13 mouse cellular contexts compared by ENCODE assay signal in the genomic region with DNA sequence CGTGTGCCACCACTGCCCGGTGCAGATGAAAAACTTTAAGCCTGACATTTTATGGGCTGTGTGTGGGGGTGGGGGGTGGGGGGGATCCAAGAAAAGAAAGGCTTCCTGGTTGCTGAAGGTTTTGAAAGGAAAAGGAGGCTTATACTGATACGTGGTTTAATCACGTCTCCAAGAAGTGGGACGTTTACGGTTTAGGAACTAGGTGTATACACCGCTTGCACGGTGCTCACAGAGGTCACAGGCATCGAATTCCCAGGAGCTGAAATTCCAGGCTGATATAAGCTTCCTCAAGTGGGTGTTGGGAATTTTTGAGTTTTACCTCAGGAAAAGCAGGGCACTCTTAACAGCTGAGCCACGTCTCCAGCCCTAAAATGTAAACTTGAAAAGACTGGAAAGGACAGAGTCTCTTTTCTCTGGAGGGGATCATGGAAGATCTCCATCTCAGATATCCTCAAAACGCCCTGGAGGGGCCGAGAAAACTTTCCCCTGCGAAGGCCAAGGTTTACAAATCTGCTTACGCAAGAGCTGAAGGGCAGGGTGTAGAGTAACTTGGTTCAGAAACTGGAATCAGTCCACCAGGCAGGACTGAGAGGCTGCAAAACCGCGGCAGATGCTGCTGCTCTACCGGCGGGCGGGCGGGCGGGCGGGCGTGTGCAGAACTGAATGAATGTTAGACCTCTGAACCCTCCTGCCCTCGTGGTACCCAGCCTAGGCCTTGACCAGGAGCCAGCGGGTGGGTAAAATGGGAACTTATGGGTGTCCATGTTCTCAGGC. TPM values are rescaled to one million over a fixed set of nuclear protein-coding genes. Genes with fewer than 3 reads are reported as not detected.
DNase-seq lines count a peak whose midpoint lies in the region; ATAC-seq lines count a peak whose summit lies in the region.
"Had no signal": no experiment of that assay in that cellular context is flagged by ENCODE, and none has a peak within 500 bp of the region (broad histone marks: within the 10 kb centered on the region; RNA-seq: fewer than 3 reads in every experiment).

No protein-coding gene starts in this region.

- peak; percentile 53 for ATAC-seq in common myeloid progenitor, adult 5-6 weeks (replicated peaks; ENCODE audit: low read depth, poor library complexity, severe bottlenecking)
- peak; percentile 16; the same call in 1 of the 2 replicates for ATAC-seq in megakaryocyte, adult 5-6 weeks (ENCODE audit: poor library complexity, severe bottlenecking)
- ATAC-seq: forebrain, embryonic 16.5 days; liver, embryonic 12.5 days had no signal

- DNase-seq in heart, adult 18-20 months: peak; percentile 22 to 39
- DNase-seq in heart, adult 9 months (ENCODE audit: low spot score in 2 of 2): no peak
- peak; percentile 25 for DNase-seq in lung, postnatal 25 days (ENCODE audit: low spot score)
- no peak for DNase-seq in lung, postnatal 14 days
- no peak for DNase-seq in thymus, postnatal 36 days
- DNase-seq: cerebellum, adult 11-12 months; heart, postnatal 14 days; kidney, postnatal 4 days; right cerebral cortex, postnatal 4 days had no signal

RNA-seq across cellular contexts. Expression of a gene that starts 18.5 kb away (rescaled TPM):
- total RNA-seq in heart, adult 18-20 months (2021): under 1 TPM; 0.30 to 0.59 TPM
- total RNA-seq in common myeloid progenitor, adult 5-6 weeks (2017): not detected in 2 replicates
- not detected in 2 replicates for total RNA-seq in megakaryocyte, adult 5-6 weeks (2015)
- not detected in 2 replicates for total RNA-seq in megakaryocyte, adult 5-6 weeks (2017)

RNA-seq across cellular contexts. Expression of a gene that starts 34.8 kb away (rescaled TPM):
- total RNA-seq in heart, adult 18-20 months (2021): 1 to 10 TPM in 1 of 2 experiments, under 1 TPM in 1; 0.82 to 1.5 TPM
- not detected in 2 replicates for total RNA-seq in common myeloid progenitor, adult 5-6 weeks (2017)
- not detected in 2 replicates for total RNA-seq in megakaryocyte, adult 5-6 weeks (2015)
- total RNA-seq in megakaryocyte, adult 5-6 weeks (2017): 0.41 TPM in 1 of 2 replicates, not detected in the other

Comparison
In these comparisons a context has a peak if more than half of its experiments do, and no peak if none do; other contexts are left out.
1. DNase-seq: peak in heart, adult 18-20 months (2 of 2) and lung, postnatal 25 days (single experiment); none in heart, adult 9 months (0 of 2), lung, postnatal 14 days (single experiment) and thymus, postnatal 36 days (0 of 2).